Mouse (Mus musculus) neutrophil, adult 5-6 weeks (primary cell): Measurements from ENCODE around the gene Agbl4. TPM values are rescaled to one million over a fixed set of nuclear protein-coding genes. Genes with fewer than 3 reads are reported as not detected.

Experiments
- ATAC-seq: fragments of 151-379, 151-347 bp; 2 replicates; pipeline ENCODE4 v1.8.0; 2017; ENCODE audit warnings: mild to moderate bottlenecking, moderate TSS enrichment; ENCODE audit not compliant: insufficient number of reproducible peaks, poor library complexity, low FRiP score, severe bottlenecking; ENCODE audit errors: extremely low read depth
- total RNA-seq: library from RNA; stranded (forward); fragments of 200-1000 nt; gene quantifications from 2 replicates; pipeline ENCODE4 v1.2.3, GENCODE M21; 2017

Gene Agbl4
- total RNA-seq, 1 experiment from 2014 or later = not detected

GRCm38 (mm10) chr4:110879719-110880443 lies 482.4 kb downstream of the Agbl4 start:
- no peak for ATAC-seq

GRCm38 (mm10) chr4:110916061-110916460 lies 518.6 kb downstream of the Agbl4 start:
- no peak for ATAC-seq

- ATAC-seq = no peak
Measured at GRCm38 (mm10) chr4:110916565-110916964, 519.1 kb downstream of the Agbl4 start.

- ATAC-seq = no peak
Measured at GRCm38 (mm10) chr4:110921013-110921412, 523.6 kb downstream of the Agbl4 start.

- no peak for ATAC-seq
Measured at GRCm38 (mm10) chr4:111001641-111002040, 604.2 kb downstream of the Agbl4 start.

GRCm38 (mm10) chr4:111004719-111005479 lies 607.4 kb downstream of the Agbl4 start:
- ATAC-seq = no peak

GRCm38 (mm10) chr4:111019376-111019775 lies 621.9 kb downstream of the Agbl4 start:
- ATAC-seq = no peak

GRCm38 (mm10) chr4:111067330-111067729 lies 669.9 kb downstream of the Agbl4 start:
- no peak for ATAC-seq

- no peak for ATAC-seq
Measured at GRCm38 (mm10) chr4:111073738-111074497, 676.5 kb downstream of the Agbl4 start.

GRCm38 (mm10) chr4:111074701-111075154 lies 677.3 kb downstream of the Agbl4 start:
- no peak for ATAC-seq

- ATAC-seq = no peak
Measured at GRCm38 (mm10) chr4:111077810-111078209, 680.3 kb downstream of the Agbl4 start.

- no peak for ATAC-seq
Measured at GRCm38 (mm10) chr4:111085330-111085729, 687.9 kb downstream of the Agbl4 start.

- ATAC-seq = no peak
Measured at GRCm38 (mm10) chr4:111136217-111137147, 739.0 kb downstream of the Agbl4 start.

GRCm38 (mm10) chr4:111147748-111148147 lies 750.3 kb downstream of the Agbl4 start:
- no peak for ATAC-seq

GRCm38 (mm10) chr4:111155859-111156258 lies 758.4 kb downstream of the Agbl4 start:
- no peak for ATAC-seq

- ATAC-seq = no peak
Measured at GRCm38 (mm10) chr4:111181478-111181877, 784.0 kb downstream of the Agbl4 start.

GRCm38 (mm10) chr4:111200100-111200499 lies 802.6 kb downstream of the Agbl4 start:
- ATAC-seq = no peak

- no peak for ATAC-seq
Measured at GRCm38 (mm10) chr4:111215191-111215762, 817.8 kb downstream of the Agbl4 start.
